Mouse (Mus musculus): ENCODE measurements around the gene Oaz1.

Gene Oaz1

DNA sequence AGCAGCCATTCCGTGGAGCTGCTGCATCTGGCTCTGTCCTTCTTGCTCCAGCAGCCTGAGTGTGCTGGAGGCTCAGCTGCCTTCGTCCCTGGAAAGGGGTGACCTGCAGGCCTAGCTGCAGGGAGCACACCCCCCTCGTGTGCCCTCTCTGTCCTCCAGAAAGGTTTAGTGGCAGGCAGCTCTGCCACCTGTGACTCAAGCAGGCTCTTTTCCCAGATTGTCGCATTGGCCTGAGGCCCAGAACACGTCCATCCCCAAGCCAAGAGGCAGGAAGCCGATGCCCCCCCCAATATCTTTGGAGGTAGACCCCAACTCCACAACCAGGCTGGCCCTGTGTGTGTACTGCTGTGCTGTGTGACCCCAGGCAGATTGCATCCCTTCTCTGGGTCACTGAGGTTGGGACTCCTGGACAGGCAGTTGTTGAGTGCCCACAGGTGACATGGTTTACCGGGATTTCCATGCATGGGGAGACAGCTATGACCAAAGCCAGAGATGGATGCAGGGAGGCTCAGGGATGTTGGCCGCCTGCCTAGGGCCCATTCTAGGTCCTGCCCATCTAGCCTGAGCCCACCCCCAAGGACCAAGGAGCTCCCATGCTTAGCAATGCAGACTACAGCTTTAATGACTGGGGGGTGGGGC is 18.7 kb downstream of the Oaz1 start:
- in situ Hi-C loops (cut with MseI, MboI): no loop called here

DNA sequence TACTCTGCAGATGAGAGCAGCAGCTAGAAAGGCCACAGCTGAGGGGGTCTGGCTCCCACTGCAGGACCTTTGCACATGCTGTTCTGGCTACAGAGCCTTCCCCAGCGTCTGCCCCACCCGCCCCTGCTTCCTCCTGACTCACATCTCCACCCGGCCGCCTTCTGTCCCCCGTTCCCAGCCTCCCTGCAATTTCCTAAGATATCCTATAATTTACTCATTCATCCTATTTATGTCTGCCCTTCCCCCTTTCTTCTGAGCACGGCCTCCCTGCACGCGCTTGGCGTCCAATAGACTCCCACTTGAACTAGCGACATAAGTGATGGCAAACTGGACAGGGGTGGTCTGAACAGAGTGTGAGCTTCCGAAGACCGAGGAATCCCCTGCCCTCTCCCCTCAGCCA is 19.3 kb downstream of the Oaz1 start:
- in situ Hi-C loops (cut with MseI, MboI): no loop called here

DNA sequence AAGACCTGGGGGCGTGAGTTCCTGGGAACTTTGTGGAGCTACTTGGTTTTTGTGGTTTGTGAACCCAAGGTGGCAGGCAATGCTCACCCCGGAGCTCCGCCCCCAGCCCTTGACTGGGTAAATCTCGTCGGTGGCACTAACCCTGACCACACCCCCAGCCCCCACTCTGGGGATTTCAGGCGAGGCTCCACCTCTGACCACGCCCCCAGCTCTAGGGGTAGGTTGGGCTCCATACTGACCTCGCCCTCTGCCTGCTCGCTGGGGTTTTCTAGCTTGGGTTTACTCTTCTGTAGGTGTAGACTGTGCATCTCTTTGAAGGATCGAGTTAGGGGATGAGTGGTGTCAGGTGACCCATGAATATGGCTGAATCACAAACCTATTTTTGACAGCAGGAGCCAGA is 22.1 kb downstream of the Oaz1 start:
- in situ Hi-C loops (cut with MseI, MboI): no loop called here

DNA sequence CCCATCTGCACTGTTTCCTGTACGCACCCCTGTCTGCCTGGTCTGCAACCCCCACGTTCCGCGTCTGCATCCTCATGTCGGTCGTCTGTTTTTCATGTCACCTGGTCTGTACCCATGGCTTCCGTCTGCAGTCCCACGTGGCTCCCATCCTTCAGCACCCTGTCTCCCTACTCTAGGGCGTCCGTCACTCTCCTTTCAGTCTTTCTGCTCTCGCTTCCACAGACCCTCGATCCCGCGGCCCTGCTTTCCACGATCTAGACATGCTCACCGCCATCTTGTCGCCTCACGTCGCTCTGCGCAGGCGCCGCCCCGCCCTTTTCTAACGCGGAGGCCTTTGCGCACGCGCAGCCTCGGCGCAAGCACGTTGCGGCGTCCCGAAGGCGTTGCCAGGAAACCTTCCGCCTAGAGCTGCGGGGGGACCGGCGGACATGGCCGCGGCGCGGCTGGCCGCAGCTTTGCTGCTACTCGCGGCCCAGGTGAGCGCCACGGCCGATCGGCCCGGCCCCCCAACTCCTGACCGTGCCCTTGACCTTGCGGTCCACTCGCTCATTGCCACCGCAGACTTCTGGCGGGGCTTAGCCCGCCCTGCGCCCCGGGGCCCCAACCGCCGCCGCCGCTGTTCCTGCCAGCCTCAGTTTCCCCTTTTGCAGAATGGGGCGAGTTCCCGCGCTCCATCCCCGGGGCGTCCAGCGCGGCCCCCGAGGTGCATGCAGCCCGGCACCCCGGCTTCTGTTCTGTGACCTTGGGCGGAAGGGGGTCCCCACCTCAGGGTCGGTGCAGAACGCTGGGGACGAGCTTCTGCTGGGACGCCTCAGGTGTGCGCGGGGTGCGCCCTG is 28.7 kb downstream of the Oaz1 start, which contains the start of the genes Lsm7 and Sppl2b:
Gene Lsm7, minus strand, starts transcription at position 297 of the 836 bp plus-strand sequence.
Gene Sppl2b, plus strand, starts transcription at position 363 of the 836 bp plus-strand sequence.
- in situ Hi-C loops (cut with MseI, MboI): no loop called here

DNA sequence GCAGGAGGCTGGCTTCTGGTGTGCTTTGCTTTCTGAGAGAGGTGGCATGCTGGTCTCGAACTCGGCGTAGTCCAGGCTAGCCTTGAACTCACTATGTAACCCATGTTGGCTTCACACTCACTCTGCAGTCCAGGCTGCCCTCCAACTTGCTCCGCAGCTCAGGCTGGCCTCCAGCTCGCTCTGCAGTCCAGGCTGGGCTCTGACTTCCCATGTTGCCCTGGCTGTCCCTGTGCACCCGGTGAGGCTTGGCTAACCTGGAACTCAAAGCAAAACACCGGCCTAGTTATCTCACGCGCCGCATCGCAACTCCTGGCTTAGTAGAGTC is 29.3 kb downstream of the Oaz1 start:
- in situ Hi-C loops (cut with MseI, MboI): no loop called here

DNA sequence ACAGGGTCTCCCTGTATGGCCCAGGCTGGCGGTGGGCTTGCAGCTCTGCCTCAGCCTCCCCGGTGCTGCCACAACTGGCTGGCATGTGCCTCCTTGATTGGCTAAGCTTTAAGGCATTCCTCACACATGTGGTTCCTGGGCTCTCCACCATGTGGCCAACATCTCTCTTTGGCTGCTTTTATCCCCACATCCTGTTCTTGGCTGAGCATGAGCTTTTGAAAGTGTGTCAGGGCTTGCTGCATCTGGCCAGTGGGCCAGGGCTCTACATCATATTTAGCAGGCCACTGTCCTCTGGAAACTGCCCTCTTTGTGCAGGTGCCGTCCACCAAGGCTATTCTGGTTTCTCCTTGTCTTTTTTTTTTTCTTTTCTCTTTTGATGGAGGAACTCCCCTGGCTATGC is 29.8 kb downstream of the Oaz1 start:
- in situ Hi-C loops (cut with MseI, MboI): no loop called here

DNA sequence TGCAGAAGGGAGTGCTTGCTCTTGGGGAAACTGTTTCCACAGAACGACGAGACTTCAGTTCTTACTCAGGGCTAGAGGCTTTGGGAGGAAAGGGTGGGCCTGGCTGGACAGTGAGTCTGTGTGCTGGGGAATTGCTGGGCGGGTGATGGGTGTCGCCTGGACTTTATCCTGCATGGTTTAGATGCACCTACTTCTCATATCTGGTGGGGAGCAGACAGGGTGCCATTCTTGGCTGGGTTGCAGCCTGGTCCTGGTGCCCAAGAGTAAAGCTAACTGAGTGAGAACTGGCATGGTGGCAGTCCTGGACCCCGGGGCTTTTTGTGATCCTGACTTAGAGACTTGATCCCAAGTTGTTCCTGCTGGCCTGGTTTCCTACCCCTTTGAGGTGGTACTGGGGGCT is 30.5 kb downstream of the Oaz1 start:
- in situ Hi-C loops (cut with MseI, MboI): no loop called here

DNA sequence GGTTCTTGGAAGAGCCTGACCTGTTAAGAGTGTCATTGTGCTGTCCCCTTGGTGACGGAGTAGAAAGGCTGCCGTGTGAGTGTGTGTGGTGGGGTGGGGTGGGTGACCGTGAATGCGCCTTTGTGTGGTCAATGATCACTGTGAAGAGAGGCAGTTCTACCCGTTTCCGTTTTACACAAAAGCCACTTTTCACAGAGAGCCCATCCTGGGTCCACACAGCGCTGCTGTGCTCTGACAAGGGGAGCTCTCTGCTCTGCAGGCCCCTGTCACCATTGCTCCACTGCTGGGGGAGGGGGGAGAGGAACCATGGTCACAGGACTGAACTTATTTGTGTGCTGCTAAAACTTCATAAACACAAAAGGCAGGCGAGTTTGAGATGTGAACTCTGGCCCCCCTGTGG is 30.9 kb downstream of the Oaz1 start:
- in situ Hi-C loops (cut with MseI, MboI): no loop called here

DNA sequence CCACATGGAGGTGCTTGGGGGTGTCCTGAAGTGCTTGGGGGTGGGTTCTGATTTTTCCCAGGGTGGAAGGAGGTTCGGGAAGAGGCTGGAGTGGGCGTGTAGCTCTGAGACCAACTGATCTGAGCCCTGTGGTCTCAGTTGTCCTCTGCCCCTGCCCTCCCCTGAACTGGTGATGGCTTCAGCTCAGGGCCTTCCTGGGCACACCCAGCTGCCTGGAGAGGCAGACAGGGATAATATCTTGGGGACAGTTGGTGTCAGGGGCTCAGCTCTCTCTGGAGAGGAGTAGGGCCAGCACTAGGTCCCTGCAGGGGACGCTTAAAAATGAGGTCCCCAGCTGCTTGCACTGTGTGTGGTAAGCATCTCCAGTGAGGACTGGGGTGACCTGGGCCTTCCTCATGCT is 31.4 kb downstream of the Oaz1 start:
- in situ Hi-C loops (cut with MseI, MboI): no loop called here

DNA sequence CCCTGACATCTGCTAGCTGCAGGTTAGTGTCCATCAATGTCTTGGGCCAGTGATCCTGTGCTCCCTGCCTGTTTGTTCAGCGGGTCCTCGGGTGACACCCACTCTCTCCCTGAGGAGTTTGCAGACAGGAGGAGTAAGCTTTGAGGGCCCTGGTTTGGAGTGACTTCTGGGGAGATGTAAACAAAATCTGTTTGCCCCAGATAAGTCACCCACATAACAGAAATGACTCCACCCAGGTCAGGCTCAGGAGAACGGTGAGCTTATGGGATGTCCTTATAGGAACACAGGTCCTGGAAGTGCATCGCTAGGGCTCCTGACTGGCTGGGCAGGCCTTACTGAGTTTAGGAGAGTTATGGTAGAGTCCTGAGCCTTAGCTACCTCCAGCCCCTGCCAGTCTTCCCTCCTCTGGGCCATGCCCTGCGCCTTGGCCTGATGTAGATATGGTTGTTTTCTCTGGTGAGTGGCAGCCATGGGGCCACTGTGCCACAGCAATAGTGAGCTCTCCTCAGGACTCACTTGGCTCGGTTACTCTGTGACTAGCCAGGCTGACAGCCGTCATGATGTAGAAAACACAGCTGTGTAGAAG is 32.0 kb downstream of the Oaz1 start:
- in situ Hi-C loops (cut with MseI, MboI): no loop called here

DNA sequence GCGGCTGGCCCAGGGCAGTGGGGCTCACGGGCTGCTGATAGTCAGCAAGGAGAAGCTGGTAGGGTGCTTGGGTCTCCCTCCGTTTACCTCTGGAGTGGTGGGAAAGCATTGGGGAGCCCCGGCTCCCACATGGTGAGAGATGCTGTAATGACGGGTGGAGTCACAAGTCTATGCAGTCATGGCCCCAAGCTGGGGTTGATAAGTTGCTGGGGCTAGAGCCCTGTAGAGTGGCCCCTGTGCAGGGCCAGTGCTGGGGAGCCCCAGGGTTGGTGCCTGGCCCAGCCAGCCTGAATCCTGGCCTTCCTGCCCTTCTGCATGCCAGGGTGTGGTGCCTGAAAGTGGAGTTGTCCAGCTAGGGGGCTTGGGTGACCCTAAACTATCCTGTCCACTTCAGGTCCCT is 35.8 kb downstream of the Oaz1 start:
- in situ Hi-C loops (cut with MseI, MboI): no loop called here

DNA sequence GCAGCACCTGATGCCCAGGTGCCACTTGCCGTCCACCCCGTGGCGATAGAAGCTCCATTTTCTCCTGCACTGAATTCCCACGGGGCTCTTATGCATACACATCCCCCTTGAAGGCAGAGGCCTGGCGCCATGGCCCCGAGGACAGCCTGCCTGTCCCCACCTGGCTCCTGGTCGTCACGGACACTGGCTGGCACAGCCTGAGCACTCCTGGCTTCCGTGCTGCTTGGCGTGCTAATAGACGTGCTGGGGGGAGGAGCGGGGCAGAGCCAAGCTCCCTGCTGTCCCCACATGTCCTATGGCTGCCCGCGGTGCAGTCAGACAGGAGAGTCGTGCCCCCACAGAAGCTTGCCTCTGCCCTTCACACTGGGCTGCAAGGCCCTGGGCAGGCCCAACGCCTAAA is 38.0 kb downstream of the Oaz1 start:
- in situ Hi-C loops (cut with MseI, MboI): no loop called here

DNA sequence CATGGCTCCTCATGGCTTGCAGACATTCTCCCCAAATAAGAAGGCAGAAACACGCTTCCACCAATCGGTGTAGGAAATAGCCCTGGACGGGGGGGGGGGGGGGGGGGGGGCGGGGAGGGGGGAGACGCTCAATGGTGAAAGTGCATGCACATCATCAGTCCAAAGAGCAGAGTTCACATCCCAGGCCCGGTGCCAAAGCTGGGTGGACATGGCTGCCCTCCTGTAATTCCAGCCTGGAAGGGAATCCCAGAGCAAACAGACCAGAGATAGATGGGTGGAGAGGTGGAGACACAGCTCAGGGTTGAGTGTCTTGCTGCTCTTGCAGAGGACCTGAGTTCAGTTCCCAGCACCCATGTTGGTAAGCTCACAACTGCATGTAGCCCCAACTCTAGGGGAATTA is 44.5 kb downstream of the Oaz1 start:
- in situ Hi-C loops (cut with MseI, MboI): loop anchor here in 1 of 2 experiments (10.0 kb wide), 1 partner anchor 126 kb away; the partner anchor contains the start of gene Ap3d1

DNA sequence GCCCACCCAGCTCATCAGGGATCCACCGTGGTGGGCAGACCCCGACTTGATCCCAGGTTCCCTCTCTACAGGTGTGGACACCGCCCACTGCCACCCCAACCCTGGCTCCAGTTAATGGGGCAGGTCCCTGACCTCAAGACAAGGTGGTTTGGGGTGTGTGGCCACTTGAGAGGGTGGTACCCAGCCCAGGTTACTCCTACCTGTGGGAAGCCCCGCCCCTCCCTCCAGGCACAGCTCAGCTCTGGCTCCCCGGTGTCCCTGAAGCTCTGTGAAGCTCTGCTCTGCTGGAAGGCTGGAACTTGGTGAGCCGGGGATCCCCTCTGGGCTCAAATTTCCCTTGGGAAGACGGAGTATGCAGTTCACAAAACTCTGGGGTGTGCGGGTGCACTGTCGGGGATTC is 45.1 kb downstream of the Oaz1 start, which contains the start of gene Tmprss9:
Gene Tmprss9, plus strand, starts transcription at position 268 of the 400 bp plus-strand sequence.
- in situ Hi-C loops (cut with MseI, MboI): loop anchor here in 1 of 2 experiments (10.0 kb wide), 1 partner anchor 127 kb away; the partner anchor contains the start of gene Ap3d1

DNA sequence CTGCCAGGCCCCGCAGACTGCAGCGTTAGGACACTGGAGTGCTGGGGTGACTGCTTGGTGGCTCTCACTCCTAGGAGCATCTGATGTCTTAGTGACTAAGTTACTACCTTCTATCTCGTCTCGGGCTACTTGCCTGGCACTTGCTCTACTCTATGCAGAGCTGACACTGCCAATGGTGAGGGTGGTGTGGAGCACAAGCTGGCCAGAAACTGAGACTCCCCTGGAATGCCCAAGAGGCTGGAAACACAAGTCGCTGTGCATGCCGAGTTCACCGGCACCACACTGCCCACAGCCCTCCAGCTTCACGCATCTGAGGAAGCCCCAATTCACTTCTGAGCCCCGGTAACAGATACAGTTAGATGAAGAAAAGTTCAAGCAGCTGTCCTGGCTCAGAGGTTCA is 47.6 kb downstream of the Oaz1 start:
- in situ Hi-C loops (cut with MseI, MboI): loop anchor here in 1 of 2 experiments (10.0 kb wide), 1 partner anchor 129 kb away; the partner anchor contains the start of gene Ap3d1

DNA sequence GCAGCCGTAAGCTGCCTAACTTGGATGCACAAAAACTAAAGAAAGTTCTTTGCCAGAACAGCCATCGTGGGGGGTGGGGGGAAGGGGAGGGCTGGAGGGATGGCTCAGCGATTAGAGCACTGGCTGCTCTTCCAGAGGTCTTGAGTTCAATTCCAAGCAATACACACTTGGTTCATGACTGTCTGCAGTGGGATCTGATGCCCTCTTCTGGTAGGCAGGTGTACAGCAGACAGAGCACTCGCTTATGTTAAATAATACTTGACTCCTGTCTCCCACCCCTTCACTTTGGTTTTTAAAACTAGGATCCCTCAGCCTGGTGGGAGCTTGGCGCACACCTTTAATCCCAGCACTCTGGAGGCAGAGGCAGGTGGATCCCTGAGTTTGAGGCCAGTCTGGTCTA is 49.6 kb downstream of the Oaz1 start:
- in situ Hi-C loops (cut with MseI, MboI): loop anchor here (5.0 to 10.0 kb wide), 2 partner anchors 49 to 131 kb away; partner anchors contain the start of genes Ap3d1 (in 1 of the 2) and Oaz1 (in 1 of the 2)

DNA sequence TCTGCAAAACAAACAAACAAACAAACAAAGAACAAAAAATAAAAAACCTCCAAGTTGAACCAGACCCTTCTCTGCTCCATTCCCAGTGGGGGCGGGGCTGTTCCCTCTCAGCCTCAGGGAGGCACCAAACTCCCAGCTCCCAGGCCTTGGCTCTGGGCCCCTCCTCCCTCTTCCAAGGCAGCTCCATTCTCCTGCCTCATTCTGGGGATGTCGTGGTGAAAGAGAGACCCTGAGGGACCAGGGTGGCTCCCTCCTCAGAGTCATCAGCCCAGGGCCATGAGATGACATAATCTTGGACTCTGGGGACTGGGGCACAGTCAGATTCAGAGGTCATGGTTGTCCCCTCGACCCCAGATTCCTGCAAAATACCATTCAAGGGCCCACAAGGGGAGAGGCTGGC is 50.1 kb downstream of the Oaz1 start:
- in situ Hi-C loops (cut with MseI, MboI): loop anchor here (5.0 to 10.0 kb wide), 2 partner anchors 49 to 132 kb away; partner anchors contain the start of genes Ap3d1 (in 1 of the 2) and Oaz1 (in 1 of the 2)
